Mouse (Mus musculus) T-helper 17 cell (primary cell): ENCODE measurements around the gene Cd276.

ENCODE experiments used
- in situ Hi-C, 2 experiments: fragments of 300-600 bp; cut with MboI, MseI; formaldehyde crosslinking; loops; 1 replicate in 1 of 2; 2 replicates in 1 of 2; pipeline ENCODE4 v1.15.1; 2025; ENCODE audit warnings: high pct_unique_total_duplicates in 2 of 2

Gene Cd276

DNA sequence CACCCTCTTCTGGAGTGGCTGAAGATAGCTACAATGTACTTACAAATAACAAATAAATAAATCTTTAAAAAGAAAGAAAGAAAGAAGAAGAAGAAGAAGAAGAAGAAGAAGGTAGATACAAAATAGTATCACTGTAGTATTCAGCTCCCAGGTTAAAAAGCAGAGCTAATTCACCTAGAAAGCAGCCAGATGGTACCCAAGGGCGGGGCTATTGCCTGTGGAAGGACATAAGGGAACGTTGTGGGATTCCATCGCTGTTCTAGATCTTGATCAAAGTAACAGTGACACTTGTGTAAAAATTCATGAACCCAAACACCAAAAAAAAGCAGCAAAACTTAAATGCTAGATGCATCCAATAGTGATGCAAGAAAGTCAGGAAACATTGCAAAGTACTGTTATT is 35.3 kb downstream of the Cd276 start:
- in situ Hi-C loops = no loop called here

DNA sequence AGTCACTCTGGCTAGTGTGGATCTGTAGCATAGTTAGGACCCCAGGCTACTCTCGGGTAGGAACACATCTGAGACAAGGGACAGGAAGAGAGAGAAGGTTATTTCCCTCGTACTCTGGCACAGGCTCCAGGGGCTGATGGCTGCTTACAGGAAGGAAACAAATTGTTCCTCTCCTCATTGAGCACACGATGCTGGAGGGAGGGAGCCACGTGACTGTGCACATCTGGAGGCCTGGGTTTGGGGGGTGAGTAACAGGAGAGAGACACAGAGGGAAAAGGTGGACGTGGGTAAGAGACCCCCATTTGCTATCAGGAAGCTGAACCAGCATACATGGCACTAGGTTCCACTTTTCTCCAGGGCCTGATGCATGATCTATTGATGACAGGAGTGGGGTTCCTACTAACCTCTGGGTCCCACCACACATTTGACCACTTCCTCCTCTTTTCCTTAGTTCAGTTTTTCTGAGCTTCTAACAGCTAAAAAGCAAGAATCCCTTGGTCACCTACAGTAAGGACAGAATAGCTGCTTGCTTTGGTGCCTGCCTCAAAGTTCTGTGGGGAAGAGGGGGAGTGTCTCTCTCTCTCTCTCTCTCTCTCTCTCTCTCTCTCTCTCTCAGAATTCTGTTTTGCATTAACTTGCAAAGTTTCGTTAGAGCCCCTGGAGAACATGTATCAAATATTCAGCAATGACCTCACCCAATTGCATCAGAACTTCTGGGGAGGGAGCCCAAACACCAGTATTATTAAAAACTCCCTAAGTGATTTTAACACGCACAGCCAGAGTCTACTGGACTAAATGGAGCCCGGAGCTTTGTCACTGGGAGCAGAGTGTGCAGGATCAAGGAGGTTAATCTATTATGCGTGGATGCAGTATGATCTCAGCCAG is 37.1 kb downstream of the Cd276 start:
- in situ Hi-C loops = no loop called here

DNA sequence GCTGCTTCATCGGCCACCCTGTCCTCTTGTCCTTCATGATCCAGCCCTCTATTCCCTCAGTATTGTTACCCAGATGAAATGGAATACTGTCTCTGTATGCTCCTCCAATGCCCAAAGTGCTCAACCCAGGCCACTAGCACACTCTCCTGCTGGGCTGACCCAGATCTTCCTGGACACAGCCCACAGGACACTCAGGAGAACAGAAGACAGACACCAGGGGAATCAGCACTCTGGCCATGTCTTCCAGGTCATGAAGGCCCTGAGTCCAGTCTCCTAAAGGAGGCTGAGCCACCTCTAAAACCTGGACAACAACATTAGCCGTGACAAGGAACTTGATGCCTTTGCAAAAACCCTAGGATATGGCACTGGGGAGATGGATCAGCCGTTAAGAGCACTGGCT is 38.8 kb downstream of the Cd276 start:
- in situ Hi-C loops = no loop called here

DNA sequence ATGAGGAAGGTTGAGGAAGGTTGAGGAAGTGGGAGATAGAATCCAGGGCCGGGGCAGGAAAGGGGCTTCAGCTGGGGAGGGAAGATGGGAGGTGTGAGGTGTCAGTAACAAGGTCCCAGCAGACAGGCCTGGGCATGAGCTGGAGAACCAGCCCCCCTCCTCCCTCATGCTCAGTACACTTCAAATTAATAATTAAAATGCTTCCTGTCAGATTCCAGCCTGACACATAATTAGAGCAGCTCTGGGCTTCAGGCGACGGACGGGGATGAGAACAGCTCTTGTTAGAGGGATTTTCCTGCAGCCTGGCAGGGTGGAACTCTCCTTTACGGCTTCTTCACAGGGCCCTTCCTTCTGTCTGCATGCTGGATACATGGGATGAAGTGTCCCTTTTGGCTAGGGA is 41.5 kb downstream of the Cd276 start:
- in situ Hi-C loops = loop anchor here in 1 of 2 experiments (5.0 kb wide), 1 partner anchor 281 kb away; no protein-coding TSS in a partner anchor

DNA sequence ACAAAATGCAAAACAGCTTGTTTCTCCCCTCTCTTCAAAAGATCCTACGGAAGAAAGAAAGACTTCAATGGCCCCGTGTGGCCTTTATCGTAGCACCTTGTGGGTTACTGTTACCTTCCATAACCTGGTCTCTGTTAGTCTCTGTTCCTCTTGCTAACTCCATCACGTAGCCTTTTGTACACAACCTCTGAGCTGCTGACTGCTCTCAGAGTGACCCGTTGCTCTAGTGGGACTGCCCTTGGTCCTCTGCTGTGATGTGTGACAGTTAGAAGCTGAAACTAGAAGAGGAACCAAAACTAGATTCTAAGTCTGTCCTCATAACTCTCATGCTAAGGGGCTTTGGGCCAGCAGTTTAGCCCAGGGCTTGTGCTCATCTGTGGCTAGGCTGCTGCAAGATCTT is 44.8 kb downstream of the Cd276 start:
- in situ Hi-C loops = loop anchor here in 1 of 2 experiments (5.0 kb wide), 1 partner anchor 278 kb away; no protein-coding TSS in a partner anchor

DNA sequence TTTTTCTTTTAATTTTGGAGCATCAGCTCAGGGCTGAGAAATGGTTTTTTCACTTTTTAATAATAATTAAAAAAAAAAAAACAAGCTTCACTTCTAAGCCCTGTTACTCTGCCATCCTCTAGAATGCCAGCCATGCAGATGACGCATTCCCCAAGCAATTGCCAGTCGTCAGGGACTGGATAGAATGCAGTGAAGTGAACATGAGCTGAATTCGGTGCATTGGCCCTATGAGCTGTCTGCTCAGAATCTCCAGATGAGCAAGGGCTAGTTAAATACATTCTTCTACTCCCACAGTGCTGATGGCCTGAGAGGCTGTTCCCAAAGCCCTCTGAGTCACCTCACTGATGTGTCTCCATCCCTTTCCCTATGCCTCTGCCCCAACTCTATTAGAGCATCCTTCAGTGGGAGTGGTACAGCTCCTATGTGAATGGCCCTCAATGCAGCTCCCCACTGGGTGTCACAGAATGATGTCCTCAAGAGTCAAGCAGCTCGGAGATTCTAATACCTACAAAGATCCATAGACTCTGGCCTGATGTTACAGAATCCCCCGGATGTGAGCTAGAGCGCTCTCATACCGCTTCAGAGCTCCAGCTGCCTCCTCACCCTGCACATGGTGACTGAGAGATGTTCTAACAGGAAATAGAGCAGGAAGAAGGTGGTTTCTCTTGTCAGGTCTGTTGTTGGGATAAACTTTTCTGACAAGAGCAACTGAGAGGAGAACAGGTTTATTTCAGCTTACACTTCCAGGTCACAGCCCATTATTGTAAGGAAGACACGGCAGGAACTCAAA is 47.8 kb downstream of the Cd276 start:
- in situ Hi-C loops = no loop called here

DNA sequence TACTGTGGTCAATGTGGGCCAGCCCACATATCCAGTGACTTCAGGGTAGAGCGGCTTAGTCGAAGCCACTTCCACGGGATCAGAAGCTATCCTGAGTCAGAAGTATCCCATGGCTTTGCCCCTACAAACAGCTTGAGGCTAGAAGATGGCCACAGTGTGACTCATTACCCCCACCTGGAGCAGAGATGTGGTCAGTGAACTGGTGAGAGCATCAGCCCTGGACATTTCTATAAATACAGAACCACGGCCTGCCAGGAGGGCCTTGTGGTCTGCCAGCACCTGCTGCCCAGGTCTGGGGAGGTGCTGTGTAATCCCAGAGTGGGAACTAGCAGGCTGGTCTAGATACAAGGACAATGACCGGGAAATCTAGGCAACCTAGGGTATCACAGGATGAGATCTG is 54.3 kb downstream of the Cd276 start:
- in situ Hi-C loops = no loop called here

DNA sequence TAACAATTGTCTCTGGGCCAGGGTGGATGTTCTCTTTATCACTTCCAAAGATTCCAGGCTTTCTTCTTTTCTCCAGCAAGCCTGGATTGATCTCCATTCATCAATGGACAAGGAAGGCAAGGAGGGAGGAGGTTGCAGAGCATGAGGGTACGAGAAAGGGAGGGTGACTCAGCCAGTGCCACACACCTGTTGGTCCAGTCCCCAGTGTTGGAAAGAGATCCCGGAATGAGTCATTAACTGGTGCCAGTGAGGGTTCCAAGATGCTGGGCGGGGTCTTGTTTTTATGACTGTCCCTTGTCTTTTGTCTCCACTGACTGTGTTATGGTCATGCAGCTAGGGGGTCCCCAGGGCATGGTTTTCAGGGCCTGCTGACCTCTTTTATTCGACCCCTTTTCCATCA is 57.3 kb downstream of the Cd276 start:
- in situ Hi-C loops = no loop called here

DNA sequence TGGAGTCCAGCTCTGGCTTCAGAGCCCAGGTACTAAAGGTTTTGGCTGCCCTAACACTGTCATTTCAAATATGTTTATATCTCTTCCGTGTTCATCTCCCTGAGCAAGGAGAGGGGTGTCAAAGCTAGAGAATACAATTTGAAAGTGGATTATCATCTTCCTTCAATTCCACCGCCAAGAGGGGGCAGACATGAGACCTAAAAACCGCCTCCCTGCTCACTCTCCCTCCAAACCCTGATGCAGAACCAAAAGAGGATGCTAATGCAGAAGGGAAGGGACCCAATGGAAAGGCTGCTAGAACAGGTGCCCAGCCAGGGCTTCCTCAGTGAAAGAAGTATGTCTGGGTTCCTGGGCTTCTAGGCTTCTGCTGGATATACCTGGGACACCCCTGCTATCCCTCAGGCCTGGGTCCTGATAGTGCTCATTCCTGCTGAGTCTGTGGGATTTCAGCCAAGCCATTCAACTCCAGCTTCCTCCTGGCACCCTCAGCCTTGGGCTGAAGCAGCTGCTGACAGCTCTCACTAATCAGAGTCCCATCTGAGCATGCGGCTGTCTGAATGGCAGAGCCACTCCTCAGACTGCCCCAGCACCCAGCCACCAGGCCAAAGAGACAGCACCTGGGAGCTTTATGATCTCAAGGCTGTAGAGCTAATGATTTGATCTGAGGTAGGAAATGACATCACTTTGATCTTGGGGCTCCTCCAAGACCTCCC is 58.6 kb downstream of the Cd276 start:
- in situ Hi-C loops = no loop called here

DNA sequence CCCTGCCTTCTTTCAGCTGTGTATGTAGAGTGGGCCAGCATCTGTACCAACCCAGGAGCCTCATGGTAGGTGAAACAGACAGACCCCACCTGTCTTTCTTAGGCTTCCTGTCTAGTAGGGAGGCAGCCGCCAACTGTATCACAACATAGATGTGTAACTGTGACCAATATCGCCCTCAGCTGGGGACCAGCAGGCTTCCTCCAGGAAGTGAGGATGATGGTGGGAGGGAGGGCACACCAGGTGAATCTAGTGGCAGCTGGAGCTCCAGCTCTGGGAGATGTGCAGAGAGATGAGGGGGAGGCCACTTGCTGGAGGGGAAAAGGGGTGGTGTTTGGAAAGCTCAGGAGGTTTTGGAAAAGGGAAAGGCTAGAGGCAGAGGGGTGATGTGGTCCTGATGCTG is 60.2 kb downstream of the Cd276 start:
- in situ Hi-C loops = no loop called here

DNA sequence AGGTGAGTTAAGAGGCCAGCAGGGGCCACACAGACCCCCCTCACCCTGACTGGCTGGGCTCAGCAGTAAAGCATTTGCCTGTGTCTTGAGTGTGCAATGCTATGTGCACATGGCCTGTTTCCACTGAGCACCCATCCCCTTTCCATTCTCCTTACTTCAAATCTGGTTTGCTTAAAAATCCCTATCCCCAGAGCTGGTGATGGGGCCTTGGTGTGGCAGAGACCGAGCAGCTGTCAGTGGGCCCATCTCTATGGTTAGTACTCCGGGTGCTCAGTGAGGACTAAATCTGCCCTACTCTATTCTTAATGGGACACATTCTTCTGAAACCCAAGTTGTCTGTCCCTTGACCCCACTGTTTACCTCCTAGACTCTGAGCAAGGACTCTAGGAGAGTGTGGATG is 64.8 kb downstream of the Cd276 start:
- in situ Hi-C loops = no loop called here

DNA sequence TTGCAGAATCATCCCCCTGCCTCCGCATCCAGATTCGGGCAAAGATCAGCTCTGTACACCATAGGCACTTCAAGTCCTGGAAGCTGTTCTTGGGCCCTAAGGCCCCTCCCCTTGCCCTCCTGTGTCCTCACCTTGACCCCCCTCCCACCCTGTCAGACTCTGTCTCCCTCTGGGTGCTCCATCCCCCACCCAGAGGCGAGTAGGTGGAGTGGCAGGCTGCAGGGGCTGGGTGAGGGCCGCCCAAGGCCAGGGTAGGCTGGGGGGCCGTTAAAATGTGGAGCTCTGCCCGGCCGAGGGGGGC is 65.4 kb downstream of the Cd276 start:
- in situ Hi-C loops = no loop called here

DNA sequence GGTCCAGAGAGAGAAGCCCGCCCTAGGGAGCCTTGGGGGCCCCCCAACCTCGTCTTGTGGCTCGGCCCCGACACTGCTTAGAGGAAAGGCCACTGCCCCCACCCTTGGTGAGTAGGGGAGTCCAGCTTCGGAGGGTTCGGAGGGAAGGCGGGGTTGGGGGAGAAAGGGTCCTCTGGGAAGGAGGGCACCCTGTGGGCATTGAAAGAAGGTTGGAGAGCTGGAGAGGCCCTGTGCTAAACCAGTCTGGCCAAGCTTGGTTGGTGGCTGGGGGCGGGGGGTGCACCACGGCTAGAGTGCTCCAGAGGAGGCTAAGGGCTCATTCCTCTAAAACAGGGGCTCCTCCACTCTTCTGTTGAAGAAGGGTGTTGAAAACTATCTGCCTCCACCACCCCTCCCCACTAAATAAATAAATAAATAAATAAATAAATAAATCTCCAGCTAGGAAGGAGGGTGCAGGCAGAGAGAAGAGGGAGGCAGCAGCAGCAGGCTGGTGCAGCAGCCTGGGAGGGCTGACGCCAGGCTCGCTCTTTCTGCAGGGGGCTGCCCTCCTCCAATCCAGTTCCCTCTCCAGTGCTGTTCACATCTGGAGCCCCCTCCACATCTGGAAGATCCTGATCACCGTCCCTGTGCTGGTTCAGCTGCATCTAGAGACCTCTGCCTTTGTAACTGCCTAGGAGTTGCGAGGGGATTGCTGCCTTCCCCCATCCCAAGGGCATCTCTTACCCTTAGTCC is 65.9 kb downstream of the Cd276 start:
- in situ Hi-C loops = no loop called here

DNA sequence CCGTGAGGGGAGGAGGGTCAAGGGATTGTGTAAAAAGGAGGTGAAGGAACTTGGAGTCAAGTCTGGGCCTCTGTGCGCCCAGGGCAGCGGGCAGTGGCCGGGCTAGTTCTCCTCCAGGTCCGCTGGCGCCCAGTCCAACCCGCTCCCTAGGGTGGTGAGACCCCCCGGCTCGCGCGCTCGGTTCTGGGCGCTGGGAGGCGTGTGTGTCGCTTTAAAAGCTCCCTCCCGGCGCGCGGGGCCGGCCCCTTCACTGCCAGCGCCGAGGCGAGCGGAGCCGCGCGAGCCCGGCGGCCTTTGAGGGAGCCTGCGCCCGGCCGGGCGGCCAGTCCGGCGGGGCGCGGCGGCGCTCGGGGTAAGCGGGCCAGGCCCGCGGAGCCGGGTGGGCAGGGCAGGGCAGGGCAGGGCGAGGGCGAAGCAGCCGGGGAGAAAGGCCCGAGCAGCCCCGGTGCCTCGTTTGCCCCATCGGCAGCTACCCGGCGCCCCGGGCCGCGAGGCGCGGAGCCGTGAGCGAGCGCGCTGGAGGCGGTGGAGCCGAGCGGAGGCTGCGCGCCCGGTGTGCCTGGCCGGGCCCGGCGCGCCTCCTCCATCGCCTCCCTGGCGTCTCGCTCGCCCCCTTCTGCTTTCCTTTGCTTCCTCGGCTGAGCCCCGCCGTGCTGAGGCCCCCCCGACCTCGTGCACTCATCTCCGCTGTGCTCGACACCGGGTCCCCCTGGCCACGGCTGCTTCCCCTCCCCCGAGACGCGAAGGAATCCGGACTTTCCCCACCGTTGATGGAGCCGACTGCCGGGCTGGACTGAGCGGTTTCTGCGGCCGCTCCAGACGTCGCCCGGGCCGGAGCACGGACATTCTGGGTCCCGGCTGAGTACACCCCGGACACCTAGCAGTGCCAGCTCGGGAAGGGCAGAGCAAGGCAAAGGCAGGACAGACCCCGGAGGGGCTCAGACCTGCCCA is 67.1 kb downstream of the Cd276 start, which contains the start of gene Insyn1:
Insyn1 (plus strand) TSS at position 753 of the 951 bp plus-strand sequence.
- in situ Hi-C loops = no loop called here

DNA sequence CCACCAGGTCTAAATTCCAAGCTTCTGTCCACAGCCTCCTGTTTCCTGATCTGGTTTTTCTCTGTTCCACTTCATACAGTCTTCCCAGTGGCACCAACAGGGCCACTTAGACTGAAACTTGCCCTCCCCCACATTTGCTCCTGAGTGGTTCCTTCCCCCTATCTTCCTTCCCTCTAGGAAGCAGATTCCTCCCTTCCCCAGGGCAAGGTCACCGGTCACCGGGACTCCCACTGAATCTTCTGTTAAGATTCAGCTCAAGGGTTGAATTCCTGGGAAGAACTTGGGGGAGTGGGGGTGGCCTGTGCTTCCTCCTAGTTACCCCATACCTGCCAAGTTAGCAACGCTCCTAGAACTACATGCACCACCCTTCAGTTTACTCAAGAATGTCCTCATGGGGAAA is 68.2 kb downstream of the Cd276 start:
- in situ Hi-C loops = no loop called here
